Mouse (Mus musculus) lung, adult 2 months (tissue): Measurements from ENCODE around the gene Adgrg3.

ENCODE experiments used
- CTCF ChIP-seq: fragments of 200-500 bp; IDR thresholded peaks from 2 replicates; pipeline ENCODE4 v1.5.1; 2011; ENCODE audit warnings: mild to moderate bottlenecking, low read length, control low read depth; ENCODE audit not compliant: insufficient read depth
- POLR2A ChIP-seq: fragments of 200-500 bp; IDR thresholded peaks from 2 replicates; pipeline ENCODE4 v1.6.1; 2011; ENCODE audit warnings: low read depth, mild to moderate bottlenecking, control low read depth, low read length, borderline replicate concordance; ENCODE audit errors: extremely low read depth

DNA sequence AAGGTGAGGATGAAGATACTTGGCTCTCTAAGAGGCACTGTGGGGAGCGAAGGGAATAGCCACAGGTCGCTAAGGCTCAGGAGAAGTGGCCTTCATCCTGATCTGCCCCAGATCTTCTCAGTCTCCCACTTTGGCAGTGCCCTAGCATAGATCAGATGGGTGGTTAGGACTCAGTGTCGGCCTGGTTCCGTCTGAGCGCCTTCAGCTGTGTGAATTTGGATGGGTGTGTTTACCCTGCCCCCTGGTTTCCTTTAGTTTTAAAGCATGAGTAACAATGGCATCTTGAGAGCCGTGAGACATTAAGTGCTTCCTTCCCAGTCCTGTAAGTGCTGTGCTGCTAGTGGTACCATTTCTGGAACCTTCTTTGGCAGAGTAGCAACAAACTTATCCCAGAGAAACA lies 28.9 kb upstream of the Adgrg3 start:
- TF ChIP-seq POLR2A (no peak), CTCF (no peak)
